Mouse (Mus musculus): ENCODE data around the gene Zfp738.

- no peak for TF ChIP-seq CTCF (IDR thresholded peaks at IDR 0.05; ENCODE audit: low read depth, low read length)
- no peak for TF ChIP-seq GATA1 (IDR thresholded peaks at IDR 0.05; ENCODE audit: borderline replicate concordance, low read length)
Measured at GRCm38 (mm10) chr13:67637294-67638007, 49.4 kb downstream of the Zfp738 start, which contains the start of the genes Gm49345 and Zfp729a.
